8 mouse cellular contexts compared by ENCODE assay signal in genomic region chr15:98662567-98663545, GRCm38 (mm10). TPM values are rescaled to one million over a fixed set of nuclear protein-coding genes. Genes with fewer than 3 reads are reported as not detected.
DNase-seq lines count a peak whose midpoint lies in the region; ATAC-seq lines count a peak whose summit lies in the region.

Gene Ddx23, minus strand, starts transcription at chr15:98662894.

- peak; percentile 97 for DNase-seq in MEL-GATA-1-ER (ENCODE audit: extremely low read depth, low read depth)
- DNase-seq in cerebellum, adult 8-10 months: peak; percentile 91
- peak; percentile 95 for DNase-seq in forelimb bud, embryonic 11.5 days (ENCODE audit: low read depth, low spot score)
- peak; percentile 89 for DNase-seq in layer of hippocampus, adult 9-10 months (ENCODE audit: low spot score)
- peak; percentile 77 for DNase-seq in ovary, postnatal 10 days (ENCODE audit: low spot score)
- DNase-seq in thymus, postnatal 10 days (ENCODE audit: low spot score in 2 of 2): peak; percentile 91 to 92

- H3K4me2 ChIP-seq in lung, embryonic 16.5 days (ENCODE audit: low read depth, low read length): peak within 1 kb of the TSS; percentile 82

- no peaks in the 10 kb centered on the region for H3K27me3 ChIP-seq in lung, embryonic 16.5 days (ENCODE audit: control insufficient read depth, insufficient read depth, low read depth, low read length)

- H3K4me1 ChIP-seq in lung, embryonic 16.5 days (replicated peaks; ENCODE audit: control insufficient read depth, insufficient read depth, low read length): peaks cover 8% of the 10 kb centered on the region

- peak; percentile 97 for ATAC-seq in hematopoietic stem cell, adult 5-6 weeks (replicated peaks in 1 of 2; ENCODE audit: insufficient read depth in 1 of 2, low FRiP score in 2 of 2, low TSS enrichment in 1 of 2, low read depth in 1 of 2, poor library complexity in 2 of 2, severe bottlenecking in 2 of 2)
- peak; percentile 98 for ATAC-seq in lung, embryonic 16.5 days (ENCODE audit: low read depth)

- peaks cover 14% of the 10 kb centered on the region for H3K36me3 ChIP-seq in lung, embryonic 16.5 days (ENCODE audit: control insufficient read depth, insufficient read depth, low read length)

- H3K9ac ChIP-seq in lung, embryonic 16.5 days (ENCODE audit: low read length): peak within 1 kb of the TSS; percentile 97

- H3K4me3 ChIP-seq in lung, embryonic 16.5 days (ENCODE audit: low read length): peak within 1 kb of the TSS; percentile 90

- H3K27ac ChIP-seq in lung, embryonic 16.5 days (ENCODE audit: low read length): peak within 1 kb of the TSS; percentile 79

- WGBS in lung, embryonic 16.5 days: 3% methylated on average over 47 of the region's 48 CpGs

- H3K9me3 ChIP-seq in lung, embryonic 16.5 days (ENCODE audit: control insufficient read depth, low read length): no peaks in the 10 kb centered on the region

RNA-seq across cellular contexts. Expression of gene Ddx23, which starts in this region (rescaled TPM):
- total RNA-seq in hematopoietic stem cell, adult 5-6 weeks (2017): 93.8 and 108 TPM in 2 replicates
- 21.6 and 24.0 TPM in 2 replicates for polyA plus RNA-seq in lung, embryonic 16.5 days (2015; fragmentation: Nextera tagmentation; extraction: Ambion mirVana)

Comparison
In these comparisons a context has a peak if more than half of its experiments do, and no peak if none do; other contexts are left out.
1. Peak in every context shown above with its lines: DNase-seq, ATAC-seq, H3K4me3 ChIP-seq and H3K27ac ChIP-seq.